Mouse (Mus musculus) kidney, adult 8-10 months (tissue): ENCODE data around the gene Ezh1.

Experiments used
- DNase-seq, 2 experiments: peaks; one replicate each; pipeline ENCODE4 v3.0.0; 2022

Gene Ezh1

GRCm38 (mm10) chr11:101226065-101226701 is at the start of gene Ezh1:
Gene Ezh1 (minus strand): TSS chr11:101226463.
- peak; percentile 96 to 97 for DNase-seq

- no peak for DNase-seq
These were observed 49.0 kb upstream of the Ezh1 start for GRCm38 (mm10) chr11:101275309-101275708.

GRCm38 (mm10) chr11:101272446-101272845 is 46.2 kb upstream of the Ezh1 start:
- DNase-seq, result no peak

GRCm38 (mm10) chr11:101269577-101270116 is 43.4 kb upstream of the Ezh1 start:
- no peak for DNase-seq

GRCm38 (mm10) chr11:101265906-101266305 is 39.6 kb upstream of the Ezh1 start:
- DNase-seq, result no peak

- DNase-seq, result no peak
These were observed 38.8 kb upstream of the Ezh1 start for GRCm38 (mm10) chr11:101264954-101265471.

GRCm38 (mm10) chr11:101263989-101264280 is 37.7 kb upstream of the Ezh1 start:
- DNase-seq, result no peak

- no peak for DNase-seq
These were observed 37.1 kb upstream of the Ezh1 start for GRCm38 (mm10) chr11:101263138-101263988.

- DNase-seq, result no peak
These were observed 36.2 kb upstream of the Ezh1 start for GRCm38 (mm10) chr11:101262272-101262967.

GRCm38 (mm10) chr11:101260826-101261380 is 34.6 kb upstream of the Ezh1 start:
- DNase-seq, result no peak

- peak; percentile 89 to 93 for DNase-seq
These were observed 33.9 kb upstream of the Ezh1 start, which contains the start of gene Wnk4 for GRCm38 (mm10) chr11:101259948-101260825. Gene Wnk4 (plus strand): TSS chr11:101260567.

GRCm38 (mm10) chr11:101259261-101259712 is 33.0 kb upstream of the Ezh1 start:
- DNase-seq, result peak; percentile 64 to 69

- DNase-seq, result no peak
These were observed 29.8 kb upstream of the Ezh1 start for GRCm38 (mm10) chr11:101255826-101256775.

- peak; percentile 76 to 87 for DNase-seq
These were observed 27.5 kb upstream of the Ezh1 start, which contains the start of gene Vps25 for GRCm38 (mm10) chr11:101253613-101254389. Gene Vps25 (plus strand): TSS chr11:101253707.

- no peak for DNase-seq
These were observed 26.7 kb upstream of the Ezh1 start for GRCm38 (mm10) chr11:101252941-101253340.

- DNase-seq, result peak in 1 of 2 experiments; percentile 60
These were observed 24.8 kb upstream of the Ezh1 start for GRCm38 (mm10) chr11:101251031-101251430.

GRCm38 (mm10) chr11:101248258-101248994 is 22.2 kb upstream of the Ezh1 start:
- DNase-seq, result peak; percentile 61 to 79

- peak; percentile 61 to 64 for DNase-seq
These were observed 21.3 kb upstream of the Ezh1 start for GRCm38 (mm10) chr11:101247521-101248030.

- no peak for DNase-seq
These were observed 20.4 kb upstream of the Ezh1 start for GRCm38 (mm10) chr11:101246702-101247012.
